Comparison of ENCODE assay signal across 8 mouse cellular contexts in genomic region chr10:77581408-77582284, GRCm38 (mm10). TPM values are rescaled to one million over a fixed set of nuclear protein-coding genes. Genes with fewer than 3 reads are reported as not detected.
DNase-seq lines count a peak whose midpoint lies in the region; ATAC-seq lines count a peak whose summit lies in the region.

Gene Pttg1ip (plus strand): TSS chr10:77581720.

- H3K4me2 ChIP-seq in lung, embryonic 16.5 days (ENCODE audit: low read depth, low read length), result peak within 1 kb of the TSS; percentile 94

- H3K4me3 ChIP-seq in lung, embryonic 16.5 days (ENCODE audit: low read length), result peak within 1 kb of the TSS; percentile 92

- H3K4me1 ChIP-seq in lung, embryonic 16.5 days (replicated peaks; ENCODE audit: control insufficient read depth, insufficient read depth, low read length), result peaks cover 23% of the 10 kb centered on the region

- H3K9me3 ChIP-seq in lung, embryonic 16.5 days (ENCODE audit: control insufficient read depth, low read length), result no peaks in the 10 kb centered on the region

- no peaks in the 10 kb centered on the region; the same call in 1 of the 2 replicates for H3K36me3 ChIP-seq in lung, embryonic 16.5 days (ENCODE audit: control insufficient read depth, insufficient read depth, low read length)

- H3K9ac ChIP-seq in lung, embryonic 16.5 days (ENCODE audit: low read length), result peak within 1 kb of the TSS; percentile 92

- peak; percentile 90 to 92 for ATAC-seq in hematopoietic stem cell, adult 5-6 weeks (replicated peaks in 1 of 2; ENCODE audit: insufficient read depth in 1 of 2, low FRiP score in 2 of 2, low TSS enrichment in 1 of 2, low read depth in 1 of 2, poor library complexity in 2 of 2, severe bottlenecking in 2 of 2)
- peak; percentile 97 for ATAC-seq in lung, embryonic 16.5 days (ENCODE audit: low read depth)

- H3K27ac ChIP-seq in lung, embryonic 16.5 days (ENCODE audit: low read length), result peak within 1 kb of the TSS; percentile 96

- H3K27me3 ChIP-seq in lung, embryonic 16.5 days (ENCODE audit: control insufficient read depth, insufficient read depth, low read depth, low read length), result no peaks in the 10 kb centered on the region

- peak; percentile 84 for DNase-seq in MEL-GATA-1-ER (ENCODE audit: extremely low read depth, low read depth)
- DNase-seq in cerebellum, adult 8-10 months, result peak; percentile 94
- DNase-seq in forelimb bud, embryonic 11.5 days (ENCODE audit: low read depth, low spot score), result peak; percentile 98
- peak; percentile 73 for DNase-seq in layer of hippocampus, adult 9-10 months (ENCODE audit: low spot score)
- peak; percentile 82 for DNase-seq in ovary, postnatal 10 days (ENCODE audit: low spot score)
- peak; percentile 92 to 95 for DNase-seq in thymus, postnatal 10 days (ENCODE audit: low spot score in 2 of 2)

- under 1% methylated on average over 64 of the region's 64 CpGs for WGBS in lung, embryonic 16.5 days

RNA-seq across cellular contexts. Expression of gene Pttg1ip, which starts in this region (rescaled TPM):
- total RNA-seq in hematopoietic stem cell, adult 5-6 weeks (2017), result 56.2 and 65.8 TPM in 2 replicates
- 127 and 138 TPM in 2 replicates for polyA plus RNA-seq in lung, embryonic 16.5 days (2015; fragmentation: Nextera tagmentation; extraction: Ambion mirVana)

Comparison
In these comparisons a context has a peak if more than half of its experiments do, and no peak if none do; other contexts are left out.
1. Peak in every context shown above with its lines: DNase-seq, ATAC-seq, H3K4me3 ChIP-seq and H3K27ac ChIP-seq.